Mouse (Mus musculus): ENCODE data around the gene Rpl15.
"Not testable (repeated sequence)": the region's sequence is repeated elsewhere in the genome, so short reads cannot be mapped to it uniquely, and the experiment has no call there.

Rpl15 gene

DNA sequence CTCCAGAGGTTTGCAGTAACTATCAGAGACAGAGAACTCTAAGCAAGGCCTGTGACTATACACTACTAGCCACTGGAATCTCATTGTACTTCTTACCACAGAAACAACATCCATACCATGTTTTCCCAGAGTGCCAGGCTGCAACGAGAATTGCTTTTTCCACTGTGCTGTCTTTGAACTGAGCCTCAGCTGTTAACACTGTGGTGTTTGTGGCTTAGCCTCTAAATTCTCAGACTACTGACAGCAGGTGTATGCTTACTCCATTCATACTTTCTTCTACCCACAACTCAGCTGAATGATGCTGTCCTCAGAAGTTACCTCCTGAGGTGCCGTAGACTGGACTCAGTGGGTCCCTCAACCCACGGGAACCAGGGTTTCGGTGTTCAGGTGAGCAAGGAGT lies 29.4 kb downstream of the Rpl15 start:
- no peak for DNase-seq (ENCODE audit: low spot score)

DNA sequence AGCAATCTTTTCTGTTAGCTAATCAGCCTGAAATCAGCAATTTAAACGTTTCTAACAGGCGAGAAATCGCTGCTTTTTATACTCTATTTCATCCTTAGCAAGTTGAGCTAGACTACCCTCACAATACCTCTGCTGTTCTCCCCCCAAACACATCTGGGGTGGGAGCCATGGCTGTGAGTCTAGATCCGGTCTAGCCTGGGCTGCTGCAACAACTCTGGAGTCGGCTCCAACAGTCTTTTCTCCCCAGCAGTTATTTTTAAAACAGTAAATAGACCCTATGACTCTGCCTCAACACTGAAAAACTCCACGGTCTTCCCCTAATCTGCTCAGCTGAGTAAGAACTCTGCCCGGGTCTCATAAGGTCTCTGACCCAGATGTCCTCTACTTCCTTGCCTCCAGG lies 31.1 kb downstream of the Rpl15 start:
- DNase-seq (ENCODE audit: low spot score), result no peak

DNA sequence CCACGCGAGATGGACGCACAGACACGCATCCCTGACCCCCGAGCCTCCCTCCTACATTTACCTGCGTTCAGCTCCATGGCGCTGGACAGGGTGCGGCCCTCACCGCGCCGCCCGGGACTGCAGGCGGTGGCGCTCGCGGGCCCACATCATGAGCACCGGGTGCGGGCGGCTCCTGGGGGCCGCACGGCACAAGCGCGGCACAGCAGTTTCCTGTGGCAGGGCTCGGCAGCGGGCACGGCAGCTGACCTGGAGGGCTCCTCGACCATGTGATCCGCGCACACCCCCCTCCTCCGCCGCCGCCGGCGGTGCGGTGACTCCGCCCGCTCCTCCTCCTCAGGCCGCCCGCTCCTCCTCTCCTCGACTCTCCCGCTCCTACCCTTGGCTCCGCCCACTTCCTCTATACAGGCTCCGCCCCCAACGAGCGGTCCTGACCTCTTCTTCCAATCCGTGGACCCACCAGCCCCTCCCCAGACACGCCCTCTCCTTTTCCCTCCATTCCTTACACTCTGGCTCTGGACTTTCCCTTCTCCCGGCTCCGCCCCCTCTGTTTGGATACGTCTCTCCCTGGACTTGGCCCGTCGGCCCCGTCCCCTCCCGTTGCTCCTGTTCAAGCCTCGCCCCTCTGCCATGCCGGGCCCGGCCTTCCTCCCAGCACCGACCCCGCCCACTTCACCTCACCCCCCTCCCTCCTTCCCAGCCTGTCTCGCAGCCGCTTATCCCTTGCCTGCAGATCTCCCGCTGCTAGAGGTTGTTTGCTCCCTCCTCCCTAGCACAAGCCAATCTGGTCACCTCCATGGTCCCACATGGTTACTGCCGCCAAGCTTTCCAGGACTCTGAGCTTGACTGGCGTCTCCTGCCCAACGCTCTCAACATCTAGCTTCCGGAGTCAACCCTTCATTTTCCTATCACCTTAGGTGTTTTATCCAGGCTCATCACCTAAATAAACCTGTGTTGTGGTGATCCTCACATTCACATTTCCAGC lies 32.1 kb downstream of the Rpl15 start, which contains the start of gene Nr1d2:
Gene Nr1d2, minus strand, starts transcription at position 378 of the 982 bp plus-strand sequence.
- peak; percentile 100 for DNase-seq (ENCODE audit: low spot score)

DNA sequence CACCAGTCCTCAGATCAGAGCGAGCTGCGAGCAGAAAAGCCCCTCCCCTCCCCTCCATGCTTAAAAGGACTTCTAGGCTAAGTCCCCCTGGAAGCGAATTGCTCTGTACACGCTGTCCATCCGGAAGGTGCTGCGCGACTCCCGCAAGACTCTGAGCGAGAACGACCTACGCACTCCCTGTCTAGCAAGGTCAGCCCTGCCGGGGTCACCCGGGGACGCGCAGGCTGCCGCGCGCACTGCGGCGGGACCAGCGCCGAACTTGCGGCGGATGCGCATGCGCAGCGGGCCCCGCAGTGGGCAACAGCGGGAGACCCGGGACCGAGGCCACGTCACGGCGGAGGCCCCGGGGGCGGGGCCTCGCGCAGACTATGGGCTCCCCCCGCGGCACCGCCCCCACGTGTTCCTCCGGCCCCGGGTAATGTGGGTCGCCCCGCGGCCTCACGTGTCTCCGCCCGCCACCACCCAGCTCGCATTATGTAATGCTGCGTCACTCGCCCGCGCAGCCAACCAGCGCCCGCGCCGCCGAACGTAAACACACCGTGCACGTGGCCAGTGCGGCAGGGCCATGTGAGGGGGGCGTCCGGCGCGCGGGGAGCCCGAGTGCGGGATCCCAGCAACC lies 33.0 kb downstream of the Rpl15 start:
- DNase-seq (ENCODE audit: low spot score), result peak; percentile 97

DNA sequence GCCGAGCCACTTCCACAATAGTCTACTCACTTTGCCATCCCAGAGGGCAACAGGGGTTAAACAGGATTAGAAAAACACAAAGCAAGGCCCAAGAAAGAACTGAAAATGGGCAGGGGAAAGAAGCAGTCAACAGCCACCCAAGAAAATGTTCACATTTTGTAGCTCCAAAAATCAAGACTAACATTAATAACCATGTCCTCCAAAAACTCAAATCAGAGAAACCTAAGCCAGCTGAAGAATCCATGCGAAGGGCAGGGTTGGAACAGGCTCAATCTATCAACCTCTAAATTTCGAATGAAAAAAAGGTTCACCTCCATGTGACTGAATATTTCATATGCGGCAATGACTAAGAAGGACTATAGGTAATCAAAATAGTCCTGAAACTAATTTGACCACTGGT lies 33.8 kb downstream of the Rpl15 start:
- DNase-seq (ENCODE audit: low spot score), result no peak

DNA sequence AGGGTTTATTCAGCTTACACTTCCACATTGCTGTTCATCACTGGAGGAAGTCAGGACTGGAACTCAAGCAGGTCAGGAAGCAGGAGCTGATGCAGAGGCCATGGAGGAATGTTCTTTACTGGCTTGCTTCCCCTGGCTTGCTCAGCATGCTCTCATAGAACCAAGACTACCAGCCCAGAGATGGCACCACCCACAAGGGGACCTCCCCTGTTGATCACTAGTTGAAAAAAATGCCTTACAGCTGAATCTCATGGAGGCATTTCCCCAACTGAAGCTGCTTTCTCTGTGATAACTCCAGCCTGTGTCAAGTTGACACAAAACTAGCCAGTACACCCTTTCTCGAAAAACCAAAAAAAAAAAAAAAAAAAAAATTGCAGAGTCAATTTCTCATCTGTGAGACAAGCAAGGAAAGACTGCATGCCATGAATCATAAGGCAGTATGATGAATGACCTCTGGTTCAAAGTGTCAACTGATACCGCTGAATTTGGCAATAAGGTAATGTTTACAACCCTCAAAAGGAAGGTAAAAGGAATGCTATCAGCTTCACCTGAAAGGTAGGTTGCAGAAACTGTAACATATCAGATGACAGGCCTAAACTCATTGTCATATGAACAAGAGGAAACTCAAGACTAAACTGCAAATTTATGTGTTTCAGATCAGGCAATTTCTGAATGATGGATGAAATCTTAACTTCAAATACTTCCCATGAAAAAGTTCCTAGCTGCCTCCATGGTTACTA lies 34.5 kb downstream of the Rpl15 start:
- not testable (repeated sequence) for DNase-seq (ENCODE audit: low spot score)

DNA sequence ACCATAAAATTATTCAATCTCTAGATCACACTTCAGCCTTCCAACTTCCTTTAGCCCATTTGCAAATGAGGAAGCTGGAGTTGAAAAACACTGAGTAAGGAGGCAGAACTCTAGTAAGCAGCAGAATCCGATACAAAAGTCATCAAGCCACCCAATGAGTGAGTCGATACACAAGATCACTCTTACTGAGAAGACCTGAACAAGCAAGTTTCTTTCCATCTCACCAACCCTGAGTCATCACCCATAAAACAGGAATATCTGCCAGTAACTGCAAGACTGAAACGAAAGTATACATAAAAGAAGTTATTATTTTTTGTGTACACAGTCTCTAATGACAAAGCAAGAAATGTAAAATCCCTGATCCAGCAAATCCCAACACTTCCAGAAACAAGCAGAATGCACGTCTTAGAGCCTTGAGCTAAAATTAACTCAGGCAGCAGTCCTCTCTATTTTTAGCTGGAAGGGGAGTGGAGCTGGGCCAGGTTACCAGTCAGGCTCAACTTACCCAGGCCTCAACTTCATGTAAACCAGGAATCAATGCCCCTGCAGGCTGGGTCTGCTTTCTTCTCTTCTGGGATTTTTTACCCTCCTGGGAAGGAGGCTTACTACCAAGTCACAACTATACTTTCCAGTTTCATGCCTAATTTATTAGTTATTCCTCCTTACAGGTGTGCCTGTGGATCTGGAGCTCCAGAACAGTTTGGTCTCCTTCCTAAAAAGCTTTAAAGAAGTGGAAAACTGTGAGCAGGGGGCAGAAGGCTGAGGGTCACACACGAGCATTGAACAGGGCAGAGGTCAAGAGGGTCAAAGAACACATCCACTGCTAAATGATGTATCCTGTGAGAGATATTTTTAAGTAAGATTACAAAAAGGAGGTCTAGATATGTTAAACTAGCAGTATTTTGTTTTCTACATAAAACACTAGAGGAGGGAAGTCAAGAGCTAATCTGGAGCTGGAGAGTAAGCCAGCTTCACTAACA lies 36.9 kb downstream of the Rpl15 start:
- DNase-seq (ENCODE audit: low spot score), result no peak

DNA sequence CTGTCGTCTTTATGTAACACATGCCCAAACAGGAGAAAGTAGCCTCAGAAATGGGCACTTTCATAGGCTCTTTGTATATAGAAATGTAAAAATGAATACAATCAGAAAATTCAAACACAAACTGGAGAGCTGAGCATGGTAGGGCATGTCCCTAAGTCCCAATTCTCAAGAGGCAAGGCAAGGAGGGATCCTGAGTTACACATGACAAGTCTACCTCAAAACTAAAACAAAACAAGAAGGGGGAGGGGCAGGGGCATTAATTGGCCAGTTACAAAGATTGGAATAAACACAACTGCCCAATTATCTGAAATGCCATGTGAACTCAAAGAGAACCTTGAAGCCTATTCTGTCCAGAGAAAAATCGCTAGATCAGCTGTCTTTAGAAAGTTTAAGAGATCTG lies 38.1 kb downstream of the Rpl15 start:
- no peak for DNase-seq (ENCODE audit: low spot score)

DNA sequence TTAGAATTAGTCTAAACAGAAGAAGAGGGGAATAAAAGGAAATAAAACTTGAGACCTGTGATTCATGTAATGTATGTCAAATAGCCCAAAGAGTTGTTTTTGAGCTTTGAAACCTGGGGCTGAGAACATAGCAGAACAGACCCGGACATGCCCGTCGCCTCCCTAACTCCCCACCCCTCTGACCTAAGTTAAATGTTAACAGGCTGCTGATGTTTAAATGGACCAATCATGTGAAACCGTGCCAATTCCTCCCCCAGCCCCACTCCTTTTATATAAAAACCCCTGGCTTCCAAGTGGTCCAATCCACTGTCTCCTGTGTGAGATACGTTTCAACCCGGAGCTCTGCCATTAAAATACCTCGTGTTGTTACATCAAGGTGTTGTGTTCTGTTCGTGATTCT lies 39.3 kb downstream of the Rpl15 start:
- not testable (repeated sequence) for DNase-seq (ENCODE audit: low spot score)

DNA sequence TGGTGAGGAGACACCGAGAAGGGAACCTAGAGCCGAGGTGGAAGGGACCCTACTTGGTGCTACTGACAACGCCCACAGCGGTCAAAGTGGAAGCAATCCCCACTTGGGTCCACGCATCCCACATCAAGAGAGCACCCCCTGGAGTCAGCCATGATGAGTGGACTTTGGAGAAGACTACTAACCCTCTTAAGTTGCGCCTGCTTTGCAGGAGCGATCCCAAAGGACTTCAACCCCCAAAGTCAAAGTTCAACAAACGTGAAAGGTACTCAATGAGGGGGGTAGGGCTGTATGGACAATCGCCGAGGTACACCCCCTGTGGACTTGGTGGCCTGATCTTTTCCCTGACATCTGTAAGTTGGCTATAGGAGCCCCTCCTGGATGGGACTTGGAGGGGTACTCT lies 41.4 kb downstream of the Rpl15 start:
- DNase-seq (ENCODE audit: low spot score), result not testable (repeated sequence)

DNA sequence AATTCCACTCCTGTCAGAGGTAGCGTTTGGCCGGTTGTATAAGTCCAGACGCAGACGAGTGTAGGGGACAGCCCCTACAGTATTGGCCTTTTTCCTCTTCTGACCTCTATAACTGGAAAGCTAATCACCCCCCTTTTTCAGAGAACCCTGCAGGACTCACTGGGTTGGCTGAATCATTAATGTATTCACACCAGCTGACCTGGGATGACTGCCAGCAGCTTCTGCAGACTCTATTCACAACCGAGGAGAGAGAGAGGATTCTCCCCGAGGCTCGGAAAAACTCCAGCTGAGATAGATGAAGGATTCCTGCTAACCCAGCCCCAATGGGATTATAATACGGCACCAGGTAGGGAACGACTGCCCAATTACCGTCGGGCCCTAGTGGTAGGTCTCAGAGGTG lies 45.0 kb downstream of the Rpl15 start:
- DNase-seq (ENCODE audit: low spot score), result not testable (repeated sequence)

DNA sequence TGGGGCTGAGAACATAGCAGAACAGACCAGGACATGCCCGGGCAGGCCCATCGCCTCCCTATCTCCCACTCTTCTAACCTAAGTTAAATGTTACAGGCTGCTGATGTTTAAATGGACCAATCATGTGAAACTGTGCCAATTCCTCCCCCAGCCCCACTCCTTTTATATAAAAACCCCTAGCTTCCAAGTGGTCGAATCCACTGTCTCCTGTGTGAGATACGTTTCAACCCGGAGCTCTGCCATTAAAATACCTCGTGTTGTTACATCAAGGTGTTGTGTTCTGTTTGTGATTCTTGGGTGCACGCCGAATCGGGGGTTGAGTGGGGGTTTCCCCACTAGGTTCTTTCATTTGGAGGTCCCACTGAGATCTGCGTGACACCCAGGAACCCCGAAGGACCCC lies 45.8 kb downstream of the Rpl15 start:
- DNase-seq (ENCODE audit: low spot score), result not testable (repeated sequence)

DNA sequence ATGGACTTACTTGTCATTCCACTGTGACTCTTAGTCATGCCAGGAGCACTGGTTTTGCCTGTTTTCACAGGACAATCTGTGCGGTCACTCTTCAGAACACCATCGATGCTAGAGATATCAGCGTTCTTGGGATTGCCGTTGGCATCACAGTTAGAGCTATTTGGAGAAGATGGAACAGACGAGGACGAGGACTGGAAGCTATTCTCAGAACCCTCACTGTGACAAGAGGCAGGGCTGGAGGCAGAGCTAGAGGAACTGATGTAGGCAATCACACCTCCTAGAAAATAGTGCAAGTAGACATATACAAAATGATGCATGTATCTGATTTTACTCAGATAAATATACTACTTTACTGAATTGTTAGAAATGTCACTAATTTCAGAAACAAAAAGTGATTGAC lies 49.2 kb downstream of the Rpl15 start:
- DNase-seq (ENCODE audit: low spot score), result no peak
